Mouse (Mus musculus) stomach, embryonic 14.5 days (tissue): ENCODE results near the gene Zfp280d. TPM values are rescaled to one million over a fixed set of nuclear protein-coding genes. Genes with fewer than 3 reads are reported as not detected.

Experiments used
- ATAC-seq: fragments of 200-750 bp; cut with Nextera tagmentation; 2 replicates; pipeline ENCODE4 v1.8.0; 2017; ENCODE audit warnings: low read depth, moderate TSS enrichment; ENCODE audit not compliant: insufficient number of reproducible peaks, insufficient read depth, low FRiP score
- H3K27ac ChIP-seq: fragments of 300-500 bp; sonication (generic); 2 replicates; pipeline ENCODE4 v1.5.1; 2014; ENCODE audit warnings: mild to moderate bottlenecking, low read length, moderate library complexity, mixed read lengths
- H3K27me3 ChIP-seq: fragments of 300-500 bp; sonication (generic); 2 replicates; pipeline ENCODE4 v1.6.1; 2014; ENCODE audit warnings: low read length, control low read depth, mixed read lengths; ENCODE audit not compliant: control insufficient read depth, insufficient read depth
- H3K36me3 ChIP-seq: fragments of 300-500 bp; sonication (generic); 2 replicates; pipeline ENCODE4 v1.6.1; 2014; ENCODE audit warnings: mild to moderate bottlenecking, control low read depth, low read length, moderate library complexity, mixed read lengths; ENCODE audit not compliant: control insufficient read depth, insufficient read depth
- H3K4me1 ChIP-seq: fragments of 300-500 bp; sonication (generic); 2 replicates; pipeline ENCODE4 v1.6.1; 2014; ENCODE audit warnings: low read length, control low read depth, mixed read lengths; ENCODE audit not compliant: control insufficient read depth, insufficient read depth
- H3K4me2 ChIP-seq: fragments of 300-500 bp; sonication (generic); replicated peaks from 2 replicates; pipeline ENCODE4 v1.6.1; 2014; ENCODE audit warnings: low read depth, low read length, control low read depth
- H3K4me3 ChIP-seq: fragments of 300-500 bp; sonication (generic); 2 replicates; pipeline ENCODE4 v1.5.1; 2014; ENCODE audit warnings: low read depth, low read length, control low read depth
- H3K9ac ChIP-seq: fragments of 300-500 bp; sonication (generic); replicated peaks from 2 replicates; pipeline ENCODE4 v1.6.1; 2014; ENCODE audit warnings: low read depth, mild to moderate bottlenecking, control low read depth, low read length, moderate library complexity, mixed read lengths
- H3K9me3 ChIP-seq: fragments of 300-500 bp; sonication (generic); 2 replicates; pipeline ENCODE4 v1.6.1; 2016; ENCODE audit warnings: low read depth, low read length, control low read depth; ENCODE audit not compliant: control insufficient read depth
- WGBS: fragments of 180-500 bp; shearing (Covaris S2); extraction: QIAGEN DNeasy Blood & Tissue Kit; methylation state at CpG from one replicate; pipeline ENCODE4 v1.1.7; 2014; 5-methylcytosine and 5-hydroxymethylcytosine counted together
- polyA plus RNA-seq: library from polyadenylated mRNA; unstranded; fragments of >200 nt; fragmentation: Nextera tagmentation; extraction: Ambion mirVana; gene quantifications from 2 replicates; pipeline ENCODE4 v1.2.1, GENCODE M21; 2014

Gene Zfp280d
- polyA plus RNA-seq, 1 experiment from 2014 or later = 54.6 TPM

DNA sequence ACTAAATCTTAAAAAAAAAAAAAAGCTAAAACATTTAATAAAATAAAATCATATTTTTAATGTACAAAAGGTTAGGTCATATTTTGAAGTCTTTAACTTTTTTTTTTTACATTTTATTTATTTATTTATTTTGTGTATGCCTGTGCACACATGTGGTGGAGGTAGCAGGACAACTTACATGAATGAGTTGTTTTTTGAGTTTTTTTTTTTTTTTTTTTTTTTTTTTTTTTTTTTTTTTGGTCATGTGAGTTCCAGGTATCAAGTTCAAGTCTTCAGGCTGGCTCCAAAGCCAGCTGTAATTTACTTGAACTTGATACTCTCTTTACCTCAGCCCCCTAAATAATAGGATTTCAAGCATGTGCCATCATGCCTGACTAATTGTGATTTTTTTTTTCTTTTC lies 19.4 kb downstream of the Zfp280d start:
- no peak for ATAC-seq
- Histone ChIP-seq H3K9me3 (no peaks in the 10 kb centered on the region), H3K9ac (no peak overlapping the region), H3K4me3 (no peak overlapping the region), H3K27me3 (no peaks in the 10 kb centered on the region), H3K27ac (no peak overlapping the region), H3K36me3 (no peaks in the 10 kb centered on the region), H3K4me1 (no peaks in the 10 kb centered on the region), H3K4me2 (no peak overlapping the region)

DNA sequence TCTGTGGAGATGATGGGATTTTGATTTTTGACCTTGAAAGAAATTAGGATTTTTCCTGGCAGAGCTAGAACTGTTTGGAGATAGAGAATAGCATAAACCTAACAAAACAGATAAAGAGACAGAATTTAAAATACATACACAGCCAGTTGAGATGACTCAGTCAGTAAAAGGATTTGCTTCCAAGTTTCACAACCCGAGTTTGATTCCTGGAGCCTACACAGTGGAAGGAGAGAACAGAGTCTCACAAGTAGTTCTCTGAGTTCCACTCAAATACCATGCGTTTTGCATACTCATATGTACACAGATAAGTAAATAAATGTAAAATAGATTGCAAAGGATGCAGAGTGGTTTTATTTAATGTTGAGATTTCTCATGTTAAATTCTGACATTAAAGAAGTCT lies 35.1 kb downstream of the Zfp280d start:
- H3K9me3 ChIP-seq = no peaks in the 10 kb centered on the region
- no peaks in the 10 kb centered on the region for H3K4me1 ChIP-seq
- no peak overlapping the region for H3K4me2 ChIP-seq
- ATAC-seq = no peak
- WGBS = 92% methylated on average over 2 of the region's 2 CpGs
- no peak overlapping the region for H3K9ac ChIP-seq
- H3K36me3 ChIP-seq = peaks cover 10% of the 10 kb centered on the region
- H3K27ac ChIP-seq = no peak overlapping the region
- no peaks in the 10 kb centered on the region for H3K27me3 ChIP-seq
- no peak overlapping the region for H3K4me3 ChIP-seq

DNA sequence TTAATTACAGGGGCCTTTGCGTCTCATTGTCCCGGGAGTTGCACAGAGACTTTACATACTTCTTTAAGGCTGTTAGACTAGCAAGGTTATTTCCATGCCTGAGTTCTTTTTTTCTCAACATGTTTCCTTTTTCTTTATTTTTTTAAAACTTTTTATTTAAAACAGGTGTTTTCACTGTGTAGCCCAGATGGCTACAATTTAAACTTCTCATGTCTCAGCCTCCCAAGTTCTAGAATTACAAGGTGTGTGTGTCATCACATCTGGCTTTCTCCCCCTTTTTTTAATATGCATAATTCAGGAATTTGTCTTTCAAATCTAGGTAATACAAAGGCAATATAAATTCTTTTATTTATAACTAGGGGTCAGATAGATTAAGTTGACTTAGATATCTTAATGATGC lies 58.6 kb downstream of the Zfp280d start:
- Histone ChIP-seq H3K4me3 (no peak overlapping the region), H3K9ac (no peak overlapping the region), H3K27me3 (no peaks in the 10 kb centered on the region), H3K9me3 (no peaks in the 10 kb centered on the region), H3K4me1 (no peaks in the 10 kb centered on the region), H3K36me3 (peaks cover 37% of the 10 kb centered on the region), H3K27ac (no peak overlapping the region), H3K4me2 (no peak overlapping the region)
- 97% methylated on average over 2 of the region's 2 CpGs for WGBS
- ATAC-seq = no peak

DNA sequence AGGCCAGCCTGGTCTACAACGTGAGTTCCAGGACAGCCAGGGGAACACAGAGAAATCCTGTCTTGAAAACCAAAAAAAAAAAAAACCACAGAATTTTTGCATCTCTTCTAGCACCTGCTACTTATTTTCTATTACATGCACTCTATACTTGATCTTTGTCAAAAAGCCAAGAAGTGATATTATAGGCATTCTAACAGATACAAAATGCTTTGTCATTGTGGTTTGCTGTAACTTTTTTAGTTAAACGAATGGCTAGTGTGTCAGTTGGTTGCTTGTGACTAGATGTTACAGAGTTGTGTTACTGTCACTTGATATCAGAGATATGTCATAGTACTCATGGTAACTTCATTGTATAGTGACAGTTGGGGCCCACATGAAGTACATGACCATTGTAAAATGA lies 61.4 kb downstream of the Zfp280d start:
- peaks cover 33% of the 10 kb centered on the region for H3K36me3 ChIP-seq
- ATAC-seq = no peak
- no peaks in the 10 kb centered on the region for H3K9me3 ChIP-seq
- H3K27ac ChIP-seq = no peak overlapping the region
- H3K4me1 ChIP-seq = no peaks in the 10 kb centered on the region
- H3K9ac ChIP-seq = no peak overlapping the region
- WGBS = 91% methylated on average over 2 of the region's 2 CpGs
- no peak overlapping the region for H3K4me2 ChIP-seq
- H3K27me3 ChIP-seq = no peaks in the 10 kb centered on the region
- no peak overlapping the region for H3K4me3 ChIP-seq

DNA sequence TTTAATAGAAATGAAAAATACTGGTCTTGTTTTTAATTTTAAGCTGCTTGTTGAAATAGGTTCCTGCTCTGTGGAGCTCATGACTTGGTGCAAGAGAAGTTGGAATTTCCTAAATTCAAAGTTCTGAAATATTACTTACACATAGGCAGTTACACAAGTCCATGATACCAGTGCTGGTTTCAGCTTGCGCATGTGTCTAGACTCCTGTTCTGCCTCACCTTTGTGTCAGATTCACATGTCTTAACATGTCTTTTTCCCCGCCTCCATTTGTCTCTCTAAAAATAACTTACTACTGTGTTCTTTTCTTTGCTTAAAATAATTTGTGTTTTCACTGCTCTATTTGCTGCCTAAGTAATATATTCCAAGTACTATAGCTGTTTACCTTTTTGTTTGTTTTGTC lies 64.5 kb downstream of the Zfp280d start:
- 93% methylated on average over 2 of the region's 2 CpGs for WGBS
- Histone ChIP-seq H3K4me3 (no peak overlapping the region), H3K27ac (no peak overlapping the region), H3K9me3 (no peaks in the 10 kb centered on the region), H3K36me3 (peaks cover 20% of the 10 kb centered on the region), H3K27me3 (no peaks in the 10 kb centered on the region), H3K4me1 (no peaks in the 10 kb centered on the region), H3K4me2 (no peak overlapping the region), H3K9ac (no peak overlapping the region)
- no peak for ATAC-seq

DNA sequence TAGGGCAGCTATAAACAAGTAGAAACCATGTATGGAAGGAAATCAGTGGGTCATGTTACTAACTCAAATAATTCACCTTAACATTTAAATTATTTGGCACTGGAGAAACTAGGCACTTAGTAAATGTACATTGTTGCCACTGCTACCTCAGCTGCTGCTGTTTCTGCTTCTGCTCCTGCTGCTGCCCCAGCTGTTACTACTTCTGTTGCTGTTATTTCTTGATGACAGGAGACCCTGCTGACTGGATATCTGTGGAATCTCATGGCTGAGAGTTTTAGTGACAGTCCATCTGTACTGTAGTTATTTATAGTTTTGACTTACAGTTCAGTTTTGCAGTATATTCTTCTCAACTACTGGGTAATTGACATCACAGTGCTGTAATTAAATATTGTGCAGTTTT lies 69.2 kb downstream of the Zfp280d start:
- H3K36me3 ChIP-seq = peaks cover 5% of the 10 kb centered on the region; the same call in 1 of the 2 replicates
- H3K27ac ChIP-seq = no peak overlapping the region
- no peaks in the 10 kb centered on the region for H3K9me3 ChIP-seq
- no peaks in the 10 kb centered on the region for H3K4me1 ChIP-seq
- no peak overlapping the region for H3K4me2 ChIP-seq
- no peak overlapping the region for H3K4me3 ChIP-seq
- no peak for ATAC-seq
- no peaks in the 10 kb centered on the region for H3K27me3 ChIP-seq
- no peak overlapping the region for H3K9ac ChIP-seq

DNA sequence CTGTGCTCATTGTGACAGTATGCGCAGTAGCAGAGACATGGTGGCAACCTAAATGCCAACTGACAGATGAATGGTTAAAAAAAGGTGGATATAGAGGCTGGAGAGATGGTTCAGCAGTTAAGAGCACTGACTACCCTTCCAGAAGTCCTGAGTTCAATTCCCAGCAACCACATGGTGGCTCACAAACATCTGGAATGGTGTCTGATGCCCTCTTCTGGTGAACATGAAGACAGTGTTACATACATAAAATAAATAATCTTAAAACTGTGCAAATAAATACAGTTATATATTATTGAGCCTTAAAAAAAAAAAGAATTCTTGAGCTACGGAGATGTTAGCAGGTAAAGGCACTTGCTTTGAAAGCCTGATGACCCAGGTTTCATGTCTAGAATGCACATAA lies 97.7 kb downstream of the Zfp280d start:
- WGBS = 91% methylated on average over 2 of the region's 2 CpGs
- H3K4me3 ChIP-seq = no peak overlapping the region
- H3K9ac ChIP-seq = no peak overlapping the region
- no peaks in the 10 kb centered on the region for H3K4me1 ChIP-seq
- no peaks in the 10 kb centered on the region for H3K9me3 ChIP-seq
- no peak for ATAC-seq
- H3K27ac ChIP-seq = no peak overlapping the region
- no peaks in the 10 kb centered on the region for H3K27me3 ChIP-seq
- no peak overlapping the region for H3K4me2 ChIP-seq
- H3K36me3 ChIP-seq = no peaks in the 10 kb centered on the region

DNA sequence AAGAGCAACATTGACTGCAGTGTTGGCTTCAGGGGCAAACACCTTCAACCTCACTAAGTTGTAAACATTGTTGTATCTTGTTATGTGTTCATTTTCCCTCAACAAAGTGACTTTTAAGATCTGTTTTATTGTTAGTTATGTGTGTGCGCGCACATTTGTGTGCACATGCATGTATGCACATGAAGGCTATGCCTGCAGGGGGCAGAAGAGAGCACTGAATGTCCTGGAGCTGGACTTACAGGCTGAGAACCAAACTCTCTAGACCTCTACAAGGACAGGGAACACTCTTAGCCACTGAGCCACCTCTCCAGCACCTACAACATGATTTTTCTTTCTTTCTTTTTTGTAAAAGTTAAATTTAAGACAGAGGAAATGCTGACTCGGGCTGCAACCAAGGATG lies 99.4 kb downstream of the Zfp280d start:
- Histone ChIP-seq H3K4me3 (no peak overlapping the region), H3K4me1 (no peaks in the 10 kb centered on the region), H3K27me3 (no peaks in the 10 kb centered on the region), H3K9ac (no peak overlapping the region), H3K9me3 (no peaks in the 10 kb centered on the region), H3K27ac (no peak overlapping the region), H3K36me3 (no peaks in the 10 kb centered on the region), H3K4me2 (no peak overlapping the region)
- no peak for ATAC-seq
- 89% methylated on average over 3 of the region's 3 CpGs for WGBS

DNA sequence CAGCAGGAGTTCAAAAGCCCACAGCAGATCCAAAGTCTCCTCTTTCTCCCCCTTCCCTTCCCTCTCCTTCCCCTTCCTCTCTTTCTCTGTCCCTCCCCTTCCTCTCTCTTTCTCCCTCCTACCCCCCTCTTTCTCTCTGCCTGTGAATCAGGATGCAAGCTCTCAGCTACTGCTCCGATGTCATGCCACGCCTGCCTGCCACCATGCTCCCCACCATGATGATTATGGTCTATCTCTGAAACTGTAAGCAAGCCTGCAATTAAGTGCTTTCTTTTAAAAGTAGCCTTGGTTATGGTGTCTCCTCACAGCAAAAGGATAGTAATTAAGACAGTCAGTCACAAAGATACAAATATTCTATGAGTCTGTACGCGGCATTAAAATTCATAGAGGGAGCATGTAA lies 100.3 kb downstream of the Zfp280d start:
- Histone ChIP-seq H3K36me3 (no peaks in the 10 kb centered on the region), H3K27ac (no peak overlapping the region)
- WGBS = 60% methylated on average over 4 of the region's 4 CpGs

More for the DNA sequence above, 100.3 kb downstream of the Zfp280d start:
- H3K9me3 ChIP-seq = no peaks in the 10 kb centered on the region
- ATAC-seq = no peak
- no peak overlapping the region for H3K4me3 ChIP-seq
- no peak overlapping the region for H3K4me2 ChIP-seq
- no peak overlapping the region for H3K9ac ChIP-seq
- H3K4me1 ChIP-seq = no peaks in the 10 kb centered on the region
- no peaks in the 10 kb centered on the region for H3K27me3 ChIP-seq
